Mouse (Mus musculus) neural tube, embryonic 10.5 days (tissue): ENCODE measurements around the gene Kcnb1.
A peak's percentile ranks its signal among the peaks of the same experiment; 100 is the strongest.

Experiments used
- DNase-seq: peaks from one replicate; pipeline ENCODE4 v3.0.0-alpha.2; 2017; ENCODE audit warnings: low spot score; ENCODE audit errors: extremely low spot score

Gene Kcnb1

DNA sequence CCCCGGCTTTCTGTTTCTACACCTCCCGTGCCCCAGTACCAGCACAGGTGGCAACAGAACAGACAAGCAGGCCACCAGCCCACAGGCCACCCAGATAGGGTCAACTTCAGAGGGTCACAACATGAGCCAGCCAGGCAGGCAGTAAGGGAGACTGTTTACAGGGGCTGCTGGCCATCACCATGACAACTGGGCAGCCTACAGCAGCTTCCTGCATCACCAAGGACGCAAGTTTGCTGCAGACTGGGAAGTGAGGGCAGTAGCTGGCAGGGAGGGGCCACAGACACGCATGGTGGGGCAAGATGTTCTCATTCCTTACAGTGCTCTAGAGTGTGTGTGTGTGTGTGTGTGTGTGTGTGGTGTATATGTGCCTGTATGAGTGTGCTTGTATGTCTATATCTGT, 108.3 kb downstream of the Kcnb1 start:
- DNase-seq, result peak; percentile 47

DNA sequence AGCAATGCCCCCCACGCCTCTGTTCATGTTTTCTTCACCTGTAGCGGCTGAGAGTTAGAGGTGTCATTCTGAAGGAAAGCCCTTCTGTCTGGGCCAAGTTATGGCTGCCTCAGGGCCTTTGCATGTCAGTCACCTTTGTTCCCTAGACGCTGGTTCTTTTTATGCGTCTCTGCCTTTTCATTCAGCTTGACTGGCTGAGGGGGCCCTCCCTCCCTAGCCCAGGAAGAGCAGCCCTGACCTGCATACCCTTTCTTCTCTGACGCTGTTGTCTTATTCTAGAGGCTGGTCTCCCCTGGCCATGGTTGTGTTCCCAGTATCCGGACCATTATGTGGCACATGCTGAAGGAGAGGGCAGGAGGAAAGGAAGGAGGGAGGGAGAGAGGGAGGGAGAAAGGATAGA, 108.8 kb downstream of the Kcnb1 start:
- DNase-seq, result no peak

DNA sequence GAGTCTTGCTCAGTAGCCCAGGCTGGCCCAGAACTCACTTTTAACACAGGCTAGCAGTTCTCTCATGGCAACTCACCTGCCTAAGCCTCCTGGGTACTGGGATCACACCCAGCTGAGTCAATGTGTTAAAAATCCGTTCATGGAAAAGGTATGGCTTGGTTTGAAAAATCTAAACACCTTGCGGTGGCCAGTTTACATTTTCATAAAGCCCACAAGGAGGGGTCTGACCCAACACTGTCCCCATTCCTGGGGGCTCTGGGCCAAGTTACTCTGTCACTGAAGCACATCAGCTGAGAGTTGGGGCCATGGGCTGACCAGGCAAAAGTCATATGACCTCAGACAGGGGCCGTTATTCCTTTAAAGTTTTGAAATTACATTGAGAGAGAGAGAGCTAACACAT, 109.6 kb downstream of the Kcnb1 start:
- DNase-seq, result no peak

DNA sequence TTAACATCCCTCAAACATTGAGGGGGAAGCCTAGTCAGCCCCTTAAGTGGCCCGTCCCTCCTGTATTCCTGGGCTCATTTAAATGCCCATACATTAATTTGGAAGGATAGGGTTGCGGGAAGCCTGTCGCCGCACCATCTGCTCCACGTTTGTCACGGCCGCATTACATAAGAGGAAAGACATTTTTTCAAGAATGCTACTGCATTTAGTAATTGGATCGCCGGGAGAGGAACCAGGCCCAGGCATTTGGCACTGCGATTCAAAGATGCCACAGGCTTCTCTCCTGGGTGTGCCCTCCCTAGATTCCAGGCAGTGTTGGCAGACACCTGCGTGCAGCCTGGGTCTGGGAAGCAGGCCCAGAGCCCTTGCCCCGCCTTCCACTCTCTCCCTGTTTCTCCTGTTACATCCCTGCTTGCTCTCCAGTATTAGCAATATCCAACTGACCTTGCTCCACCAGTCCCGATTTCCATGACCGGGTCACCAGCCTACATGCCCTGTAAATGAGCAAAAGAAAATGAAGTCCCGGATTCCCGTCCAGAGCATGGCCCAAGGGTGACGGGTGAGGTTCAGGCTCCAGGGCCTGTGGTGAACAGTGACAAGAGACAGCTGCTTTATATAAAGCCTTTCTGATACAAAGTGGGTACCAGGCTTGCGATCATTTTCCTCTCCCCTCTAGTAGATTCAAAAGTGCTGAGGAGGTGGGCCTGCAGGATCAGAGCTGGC, 110.3 kb downstream of the Kcnb1 start:
- no peak for DNase-seq

DNA sequence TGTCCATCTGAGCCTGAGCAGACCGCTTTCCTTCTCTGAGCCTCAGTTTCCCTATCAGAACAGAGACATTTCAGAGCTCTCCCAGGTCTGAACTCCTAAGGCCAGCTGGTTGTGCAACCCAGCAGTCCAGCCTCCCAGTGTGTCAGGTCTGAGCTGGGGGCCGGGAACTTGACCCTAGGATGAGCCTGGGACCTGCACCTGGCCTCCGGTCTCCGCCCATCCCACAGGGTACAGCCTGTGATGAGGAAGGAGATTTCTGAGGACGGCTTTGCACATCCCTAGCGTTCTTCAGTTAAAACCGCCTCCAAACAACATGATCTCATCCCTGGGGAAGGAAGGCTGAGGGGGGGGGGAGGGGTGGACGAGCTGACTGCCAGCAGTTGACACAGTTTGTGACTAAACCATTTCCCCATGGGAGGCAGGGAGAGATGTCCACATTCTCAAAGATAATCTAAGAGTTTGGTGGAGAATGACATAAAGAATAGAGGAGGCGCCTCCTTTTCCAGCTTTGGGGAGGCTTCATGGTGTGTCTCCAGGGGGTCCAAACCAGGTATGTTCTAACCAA, 110.9 kb downstream of the Kcnb1 start:
- no peak for DNase-seq

DNA sequence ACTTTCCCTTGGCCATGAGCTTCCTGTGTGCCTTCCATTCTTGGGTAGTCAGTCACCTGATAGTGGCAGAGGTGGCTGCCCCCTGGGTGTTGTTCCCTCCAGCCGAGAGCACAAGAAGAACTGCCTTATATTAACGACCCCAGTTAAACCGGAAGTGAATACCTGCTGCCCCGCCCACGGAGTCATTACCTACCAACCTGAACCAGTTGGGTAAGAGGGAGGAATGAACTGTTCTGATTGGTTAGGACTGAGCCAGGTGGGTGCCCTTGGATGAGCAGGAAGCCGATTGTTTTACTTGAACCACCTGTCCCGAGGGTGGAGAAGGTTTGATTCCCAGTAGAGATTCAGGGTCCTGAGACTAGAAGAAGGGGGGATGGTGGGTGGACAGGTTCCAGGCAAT, 111.5 kb downstream of the Kcnb1 start:
- no peak for DNase-seq

DNA sequence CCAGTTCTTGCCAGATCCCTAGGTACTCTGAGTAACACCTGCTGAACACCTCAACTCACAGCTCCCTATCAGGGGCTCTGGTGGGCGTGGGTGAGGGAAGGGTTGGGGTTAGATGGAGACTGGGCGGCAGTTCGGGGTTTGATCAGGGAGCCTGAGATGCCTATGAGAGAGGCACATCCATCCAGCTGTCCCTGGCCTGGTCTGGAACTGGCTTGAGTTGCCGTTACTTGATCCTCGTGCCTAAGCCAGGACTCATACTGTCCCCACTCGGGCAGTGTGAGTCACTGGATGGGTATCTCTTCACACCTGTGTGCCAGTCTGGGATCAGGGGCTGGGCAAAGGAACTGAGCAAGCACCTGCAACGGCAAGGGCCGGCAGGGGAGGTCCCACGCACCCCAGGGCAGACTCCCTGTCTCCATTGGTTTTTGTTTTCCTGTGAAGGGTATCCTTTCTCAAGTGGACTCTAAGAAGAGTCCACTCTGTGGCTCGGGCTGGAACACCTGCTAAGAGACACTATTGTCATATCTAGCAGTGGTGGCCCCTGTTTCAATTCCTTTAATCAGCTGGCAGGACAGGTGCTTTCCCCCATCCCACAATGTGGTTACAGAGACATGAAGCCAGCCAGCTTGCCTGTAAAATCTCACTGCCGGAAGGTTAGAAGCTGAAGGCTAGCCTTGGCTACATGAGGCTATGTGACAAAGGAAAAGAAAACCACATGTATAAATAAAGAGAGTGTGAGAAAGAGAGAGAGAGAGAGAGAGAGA, 112.6 kb downstream of the Kcnb1 start:
- DNase-seq, result no peak

DNA sequence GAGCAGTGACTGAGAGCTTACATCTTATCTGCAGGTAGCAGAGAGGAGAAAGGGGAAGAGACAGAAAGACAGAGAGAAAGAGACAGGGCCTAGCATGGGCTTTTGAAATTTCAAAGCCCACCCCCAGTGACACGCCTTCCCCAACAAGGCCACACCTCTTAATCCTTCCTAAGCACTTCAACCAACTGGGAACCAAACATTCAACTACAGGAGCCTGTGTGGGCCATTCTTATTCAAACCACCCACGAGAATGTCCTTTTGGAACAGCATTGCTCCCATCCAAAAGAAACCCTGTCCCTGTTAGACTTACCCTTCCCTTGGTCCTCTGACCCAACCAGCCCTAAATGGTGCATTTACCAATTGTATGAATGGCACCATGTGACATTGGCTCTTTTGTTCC, 113.2 kb downstream of the Kcnb1 start:
- no peak for DNase-seq

DNA sequence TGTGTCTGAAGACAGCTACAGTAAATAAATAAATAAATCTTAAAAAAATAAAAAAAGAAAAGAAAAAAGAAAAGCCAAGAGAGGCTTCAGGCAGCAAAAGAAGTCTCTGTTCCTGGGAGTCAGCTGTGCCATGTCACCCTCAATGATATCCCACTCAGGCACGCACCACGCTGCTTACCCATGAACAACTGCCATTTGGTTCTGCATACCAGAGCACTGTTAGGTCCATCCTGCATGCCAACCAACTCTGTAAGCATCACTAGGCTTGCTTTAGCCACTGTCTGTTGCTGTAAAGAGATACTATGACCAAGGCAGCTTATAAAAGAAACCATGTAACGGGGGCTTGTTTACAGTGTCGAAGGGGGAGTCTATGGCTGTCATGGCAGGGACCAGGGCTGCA, 113.6 kb downstream of the Kcnb1 start:
- DNase-seq, result no peak

DNA sequence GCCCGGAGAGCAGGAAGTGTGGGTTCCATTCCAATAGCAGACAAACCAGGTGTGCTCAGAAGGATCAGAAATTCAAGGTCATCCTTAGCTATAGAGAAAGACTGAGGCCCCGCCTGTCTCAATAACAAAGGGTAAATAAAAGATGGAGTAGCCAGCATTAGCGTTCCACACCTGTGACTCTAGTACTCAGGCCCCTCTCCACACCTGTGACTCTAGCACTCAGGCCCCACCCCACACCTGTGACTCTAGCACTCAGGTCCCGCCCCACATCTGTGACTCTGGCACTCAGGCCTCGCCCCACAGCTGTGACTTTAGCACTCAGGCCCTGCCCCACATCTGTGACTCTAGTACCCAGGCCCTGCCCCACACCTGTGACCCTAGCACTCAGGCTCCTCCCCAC, 115.4 kb downstream of the Kcnb1 start:
- DNase-seq, result no peak

DNA sequence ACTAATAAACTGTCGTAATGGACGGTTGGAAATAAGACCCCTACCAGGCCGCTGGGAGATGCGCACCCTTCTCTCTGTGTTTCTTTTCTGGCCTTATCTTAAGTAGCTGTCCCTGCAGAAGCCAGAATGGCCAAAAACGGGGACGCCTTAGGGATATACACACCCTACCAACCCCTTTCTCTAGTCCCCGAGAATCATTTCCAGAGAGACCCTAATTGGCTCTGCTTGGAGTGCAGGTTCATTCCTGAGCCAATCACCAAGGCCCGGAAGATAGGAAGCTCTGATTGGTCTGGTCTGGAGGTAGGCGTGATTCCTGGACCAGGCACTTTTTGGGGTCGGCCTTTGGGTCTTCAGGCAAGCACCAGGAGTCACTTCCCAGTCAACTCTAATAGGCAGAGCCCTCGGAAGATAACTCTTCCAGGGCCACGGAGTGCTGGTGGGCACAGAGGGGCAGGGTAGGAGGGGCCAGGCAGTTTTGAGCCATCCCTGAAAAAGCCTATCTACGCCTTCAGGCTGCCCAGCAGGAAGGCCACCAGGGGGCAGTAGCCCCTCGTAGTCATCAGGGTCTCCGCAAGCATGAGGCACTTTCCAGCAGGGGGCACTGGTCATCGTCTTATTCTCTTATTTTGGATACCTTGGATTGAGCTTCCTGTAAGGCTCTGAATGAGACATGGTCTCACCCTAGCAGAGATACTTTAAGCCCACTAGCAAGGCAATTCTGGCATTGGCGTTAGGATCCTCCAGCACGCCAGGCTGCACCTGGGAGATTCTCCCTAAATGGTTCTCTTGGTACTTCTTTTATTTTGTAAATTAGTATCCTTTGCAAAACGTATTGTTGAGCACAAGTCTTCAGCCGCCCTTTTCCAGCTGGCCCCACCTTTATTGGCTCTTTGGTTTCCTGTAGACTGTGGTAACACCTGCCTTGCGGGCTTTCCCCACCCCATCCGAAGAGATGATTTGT, 118.0 kb downstream of the Kcnb1 start:
- peak; percentile 98 for DNase-seq

DNA sequence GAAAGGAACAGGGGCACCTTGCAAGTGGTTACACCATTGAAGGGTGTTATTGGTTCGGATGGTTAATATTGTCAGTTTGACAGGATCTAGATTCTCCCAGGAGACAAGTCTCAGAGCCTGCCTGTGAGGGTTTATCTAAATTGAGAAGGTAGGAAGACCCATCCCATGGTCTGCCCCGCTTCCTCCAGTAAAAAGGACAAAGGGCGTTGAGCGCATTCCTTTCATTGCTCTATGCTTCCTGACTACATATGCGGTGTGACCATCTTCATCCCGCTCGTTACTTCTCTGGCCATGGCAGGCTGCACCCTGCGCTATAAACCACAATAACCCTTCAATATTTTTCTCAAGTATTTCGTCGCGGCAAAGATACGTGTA, 118.7 kb downstream of the Kcnb1 start:
- no peak for DNase-seq

DNA sequence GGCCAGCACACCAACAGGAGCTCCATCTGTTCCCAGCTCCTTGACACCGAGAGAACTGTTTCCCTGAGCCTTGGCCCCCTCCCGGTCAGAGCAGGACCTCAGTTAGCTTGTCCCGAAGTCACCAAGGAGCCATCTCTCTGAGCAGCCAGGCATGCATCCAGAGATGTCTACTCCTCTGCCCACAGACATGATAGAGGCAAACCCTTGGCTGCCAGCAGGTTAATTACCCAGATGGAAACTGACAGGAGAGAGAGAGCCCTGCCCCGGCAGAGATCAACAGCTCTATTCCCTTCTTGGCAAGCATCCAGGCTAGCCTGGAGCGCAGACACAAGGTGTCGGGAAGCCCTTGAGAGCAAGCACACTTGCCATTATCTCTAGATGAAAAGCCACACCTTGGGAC, 119.6 kb downstream of the Kcnb1 start:
- no peak for DNase-seq

DNA sequence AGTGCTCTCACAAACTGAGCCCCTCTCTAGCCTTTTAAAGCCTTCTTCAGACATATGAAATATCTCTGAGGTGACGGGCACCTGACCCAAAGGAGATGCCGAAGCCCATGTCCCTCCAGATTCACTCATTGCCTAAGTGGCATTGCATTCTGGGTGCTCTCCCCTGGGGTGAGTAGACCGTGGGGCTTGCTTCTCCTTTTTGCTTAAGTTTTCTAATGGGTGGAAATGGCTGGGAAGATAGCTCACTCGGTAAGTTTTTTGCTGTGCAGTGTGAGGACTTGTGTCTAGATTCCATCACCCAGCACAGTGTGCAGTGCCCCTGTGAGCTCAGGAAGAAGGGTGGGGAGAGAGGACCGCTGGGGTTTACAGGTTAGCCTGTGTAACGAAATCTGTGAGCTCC, 122.4 kb downstream of the Kcnb1 start:
- DNase-seq, result no peak

DNA sequence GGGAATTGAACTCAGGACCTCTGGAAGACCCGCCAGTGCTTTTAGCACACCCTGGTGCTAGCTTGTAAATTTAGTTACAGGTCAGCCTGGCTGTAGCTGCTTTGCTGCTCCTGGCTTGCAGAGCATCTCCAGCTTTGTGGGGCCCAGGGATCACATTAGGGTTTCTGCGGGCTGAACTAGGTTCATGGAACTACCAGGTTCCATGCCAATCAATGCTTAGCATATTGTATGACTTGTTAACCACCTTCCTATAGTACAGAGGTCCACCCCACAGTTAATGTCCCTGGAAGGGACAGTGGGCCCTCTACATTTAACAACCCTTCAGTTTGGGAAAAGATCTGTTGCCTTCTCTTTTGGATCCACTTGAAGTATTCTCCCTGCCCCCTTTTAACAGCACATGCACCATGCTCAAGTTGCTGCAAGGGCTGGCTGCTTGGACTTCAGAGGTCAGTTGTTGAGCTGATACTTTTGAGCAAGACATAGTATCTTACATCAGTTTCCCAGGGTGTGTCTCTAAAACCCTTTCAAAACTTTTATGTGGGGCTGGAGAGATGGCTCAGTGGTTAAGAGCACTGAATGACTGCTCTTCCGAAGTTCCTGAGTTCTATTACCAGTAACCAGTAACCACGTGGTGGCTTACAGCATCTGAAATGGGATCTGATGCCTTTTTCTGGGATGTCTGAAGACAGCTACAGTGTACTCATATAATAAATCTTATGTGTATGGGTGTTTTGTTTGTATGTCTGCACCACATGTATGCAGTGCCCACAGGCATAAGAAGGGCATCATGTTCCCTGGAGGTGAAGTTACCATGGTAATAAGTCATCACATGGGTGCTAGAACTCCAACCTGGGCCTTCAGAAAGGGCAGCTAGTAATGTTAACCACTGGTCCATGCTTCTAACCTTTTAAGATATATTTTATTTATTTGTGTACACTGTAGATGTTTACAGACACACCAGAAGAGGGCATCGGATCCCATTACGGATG, 123.1 kb downstream of the Kcnb1 start:
- DNase-seq, result peak; percentile 48

DNA sequence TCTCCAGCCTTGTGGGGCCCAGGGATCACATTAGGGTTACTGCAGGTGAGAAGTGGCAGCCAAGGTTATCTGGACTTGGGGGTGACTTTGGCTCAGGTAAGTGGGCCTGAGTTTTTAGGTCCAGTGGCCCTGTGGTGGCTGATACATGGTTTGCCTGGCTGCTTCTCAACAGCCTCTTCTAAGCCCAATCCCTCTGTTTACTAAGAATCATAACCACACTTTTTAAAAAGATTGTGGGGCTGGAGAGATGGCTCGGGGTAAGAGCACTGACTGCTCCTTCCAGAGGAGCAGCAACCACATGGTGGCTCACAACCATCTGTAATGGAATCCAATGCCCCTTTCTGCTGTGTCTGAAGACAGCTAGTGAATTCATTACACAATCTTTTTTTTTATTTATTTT, 123.9 kb downstream of the Kcnb1 start:
- DNase-seq, result no peak

DNA sequence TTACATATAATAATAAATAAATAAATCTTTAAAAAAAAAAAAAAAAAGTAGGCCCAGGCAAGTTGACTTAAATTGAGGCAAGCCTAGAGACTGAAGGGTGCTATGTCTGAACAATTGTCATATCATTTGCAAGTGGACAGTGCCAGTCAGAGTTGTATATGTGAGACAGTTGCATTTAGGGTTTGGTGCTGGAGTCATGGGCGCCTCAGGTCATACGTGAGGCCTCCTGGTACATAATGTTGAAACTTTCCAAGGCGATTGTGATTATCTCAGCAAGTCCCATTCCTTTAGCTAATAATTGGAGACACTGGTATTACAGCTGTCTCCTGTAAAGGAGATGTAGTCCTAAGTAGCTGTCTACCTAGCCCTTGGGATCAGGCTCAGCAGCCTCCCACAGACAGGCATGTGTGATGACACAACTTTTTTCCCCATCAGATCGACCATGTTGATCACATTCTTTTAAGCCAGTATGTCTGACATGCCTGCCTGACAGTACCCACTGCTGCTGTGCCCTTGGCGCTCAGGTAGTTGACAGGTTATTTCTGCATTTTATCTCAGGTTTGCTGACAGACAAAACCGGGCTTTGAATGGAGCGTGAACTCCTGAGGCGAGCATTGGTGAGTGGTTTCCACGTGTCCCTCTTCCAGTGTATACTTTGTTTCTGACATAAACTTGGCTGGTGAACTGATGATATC, 125.2 kb downstream of the Kcnb1 start:
- DNase-seq, result no peak

DNA sequence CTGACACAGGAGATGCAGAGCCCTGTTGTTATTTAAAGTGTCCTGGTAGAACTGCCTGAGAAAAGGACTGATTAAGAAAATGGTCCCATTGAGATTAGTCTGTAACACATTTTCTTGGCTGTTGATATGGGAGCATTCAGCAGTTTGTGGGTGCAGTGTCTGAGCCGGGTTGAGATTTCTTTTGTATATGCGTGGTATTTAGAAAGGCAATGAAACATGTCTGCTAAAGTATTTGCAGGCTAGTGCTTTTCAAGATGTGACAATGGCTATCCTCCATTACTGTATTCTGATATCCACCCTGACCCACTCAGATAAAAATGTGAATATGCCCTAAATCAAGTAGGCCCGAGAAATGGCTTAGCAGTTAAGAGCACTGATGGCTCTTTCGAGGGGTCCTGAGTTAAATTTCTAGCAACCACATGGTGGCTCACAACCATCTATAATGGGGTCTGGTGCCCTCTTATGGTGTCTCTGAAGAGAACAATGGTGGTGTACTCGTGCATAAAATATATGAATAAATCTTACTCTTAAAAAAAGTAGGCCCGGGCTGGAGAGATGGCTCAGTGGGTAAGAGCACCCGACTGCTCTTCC, 126.0 kb downstream of the Kcnb1 start:
- peak; percentile 40 for DNase-seq
